Mouse (Mus musculus) heart, embryonic 13.5 days (tissue): ENCODE data around the gene Olfr968. TPM values are rescaled to one million over a fixed set of nuclear protein-coding genes. Genes with fewer than 3 reads are reported as not detected.

ENCODE experiments used
- ATAC-seq: fragments of 200-750 bp; cut with Nextera tagmentation; 2 replicates; pipeline ENCODE4 v1.8.0; 2017; ENCODE audit warnings: moderate TSS enrichment; ENCODE audit not compliant: insufficient number of reproducible peaks, low FRiP score, low TSS enrichment; ENCODE audit errors: extremely low read depth
- H3K27ac ChIP-seq: fragments of 300-500 bp; sonication (generic); replicated peaks from 2 replicates; pipeline ENCODE4 v1.5.1; 2015; ENCODE audit warnings: moderate library complexity, mild to moderate bottlenecking, inconsistent platforms
- H3K27me3 ChIP-seq: fragments of 300-500 bp; sonication (generic); replicated peaks from 2 replicates; pipeline ENCODE4 v1.6.1; 2015; ENCODE audit warnings: mild to moderate bottlenecking, inconsistent platforms
- H3K36me3 ChIP-seq: fragments of 300-500 bp; sonication (generic); 2 replicates; pipeline ENCODE4 v1.6.1; 2015; ENCODE audit warnings: mild to moderate bottlenecking, inconsistent platforms
- H3K4me1 ChIP-seq: fragments of 300-500 bp; sonication (generic); 2 replicates; pipeline ENCODE4 v1.6.1; 2015; ENCODE audit warnings: inconsistent platforms
- H3K4me2 ChIP-seq: fragments of 300-500 bp; sonication (generic); 2 replicates; pipeline ENCODE4 v1.6.1; 2015; ENCODE audit warnings: inconsistent platforms, mild to moderate bottlenecking, moderate library complexity
- H3K4me3 ChIP-seq: fragments of 300-500 bp; sonication (generic); 2 replicates; pipeline ENCODE4 v1.5.1; 2015; ENCODE audit warnings: moderate library complexity, mild to moderate bottlenecking, inconsistent platforms
- H3K9ac ChIP-seq: fragments of 300-500 bp; sonication (generic); 2 replicates; pipeline ENCODE4 v1.6.1; 2015; ENCODE audit warnings: inconsistent platforms, mild to moderate bottlenecking, moderate library complexity
- H3K9me3 ChIP-seq: fragments of 300-500 bp; sonication (generic); 2 replicates; pipeline ENCODE4 v1.6.1; 2016; ENCODE audit warnings: inconsistent platforms
- WGBS: fragments of 180-500 bp; shearing (Covaris S2); methylation state at CpG from one replicate; pipeline ENCODE4 v1.1.7; 2015; ENCODE audit warnings: mixed read lengths; 5-methylcytosine and 5-hydroxymethylcytosine counted together
- polyA plus RNA-seq: library from polyadenylated mRNA; unstranded; fragments of >200 nt; fragmentation: Nextera tagmentation; extraction: Ambion mirVana; gene quantifications from 2 replicates; pipeline ENCODE4 v1.2.1, GENCODE M21; 2015

The Olfr968 gene
- not detected in 2 replicates for polyA plus RNA-seq

DNA sequence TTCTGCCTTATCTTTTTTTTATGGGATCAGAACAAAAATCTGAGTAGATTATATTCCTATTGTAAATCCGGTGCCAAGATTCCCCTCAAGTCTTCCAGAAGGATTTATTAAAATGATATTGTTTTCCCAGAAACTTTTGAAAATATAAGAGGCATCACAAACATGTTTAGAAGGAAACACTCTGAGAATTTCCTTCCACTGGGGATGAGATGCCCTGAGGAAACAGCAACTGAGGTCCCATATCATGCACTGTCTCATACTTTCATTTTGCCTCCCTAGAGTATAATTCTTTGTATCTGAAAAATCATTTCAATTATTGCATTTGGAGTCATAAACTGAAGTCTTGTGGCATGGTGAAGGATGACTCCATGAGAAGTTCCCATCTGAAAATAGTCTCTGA lies at the start of gene Olfr968:
Olfr968 (minus strand) TSS at position 101 of the 400 bp plus-strand sequence.
- no peak for ATAC-seq
- WGBS = 66% methylated on average over 1 of the region's 1 CpGs
- no peaks in the 10 kb centered on the region for H3K27me3 ChIP-seq

DNA sequence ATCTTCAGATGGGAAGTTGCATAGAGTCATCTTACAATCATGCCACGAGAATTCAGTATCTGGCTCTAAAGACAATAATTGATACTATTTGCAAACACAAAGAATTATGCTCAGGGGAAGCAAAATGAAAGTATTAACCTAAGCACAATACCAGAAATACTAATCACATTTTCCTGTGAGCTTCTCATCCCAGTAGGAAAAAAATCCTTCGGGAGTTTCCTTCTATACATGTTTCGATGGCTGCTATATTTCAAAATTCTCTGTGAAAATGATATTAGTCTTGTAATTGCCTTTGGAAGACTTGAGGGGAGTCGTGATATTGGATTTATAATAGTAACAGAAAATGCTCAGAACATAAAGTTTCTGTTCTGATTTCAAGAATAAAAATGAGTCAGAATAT lies 25.5 kb upstream of the Olfr968 start, which contains the start of gene Olfr970:
Olfr970 (plus strand) TSS at position 301 of the 400 bp plus-strand sequence.
- Histone ChIP-seq H3K4me2 (no peak within 1 kb of the TSS), H3K27ac (no peak within 1 kb of the TSS), H3K36me3 (no peaks in the 10 kb centered on the region), H3K27me3 (no peaks in the 10 kb centered on the region), H3K9me3 (no peaks in the 10 kb centered on the region), H3K4me1 (no peaks in the 10 kb centered on the region), H3K4me3 (no peak within 1 kb of the TSS), H3K9ac (no peak within 1 kb of the TSS)
- ATAC-seq = no peak
- WGBS = 65% methylated on average over 4 of the region's 4 CpGs

More for the DNA sequence above, at the start of gene Olfr968:
- H3K4me2 ChIP-seq = no peak within 1 kb of the TSS
- no peaks in the 10 kb centered on the region for H3K4me1 ChIP-seq
- H3K9me3 ChIP-seq = no peaks in the 10 kb centered on the region
- no peak within 1 kb of the TSS for H3K9ac ChIP-seq
- no peaks in the 10 kb centered on the region for H3K36me3 ChIP-seq
- no peak within 1 kb of the TSS for H3K4me3 ChIP-seq
- no peak within 1 kb of the TSS for H3K27ac ChIP-seq

DNA sequence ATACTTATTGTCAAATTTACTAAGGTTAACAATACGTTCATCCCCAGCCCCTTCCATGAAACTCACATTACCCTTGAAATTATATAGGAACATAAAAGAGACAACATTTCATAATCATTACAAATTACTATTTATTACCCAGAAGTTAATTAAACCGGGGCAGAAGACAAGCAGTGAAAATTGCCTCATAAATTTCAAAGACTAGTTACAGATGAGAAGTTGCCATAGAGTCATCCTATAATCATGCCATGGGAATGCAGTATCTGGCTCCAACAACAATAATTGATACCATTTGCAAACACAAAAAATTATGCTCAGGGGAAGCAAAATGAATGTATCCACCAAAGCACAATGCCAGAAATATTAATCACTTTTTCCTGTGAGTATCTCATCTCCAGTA lies 7.5 kb upstream of the Olfr968 start, which contains the start of gene Olfr969:
Olfr969 (plus strand) TSS at position 388 of the 400 bp plus-strand sequence.
- H3K36me3 ChIP-seq = no peaks in the 10 kb centered on the region
- H3K4me2 ChIP-seq = no peak within 1 kb of the TSS
- H3K4me3 ChIP-seq = no peak within 1 kb of the TSS
- ATAC-seq = no peak
- H3K9ac ChIP-seq = no peak within 1 kb of the TSS
- H3K4me1 ChIP-seq = no peaks in the 10 kb centered on the region
- 60% methylated on average over 2 of the region's 2 CpGs for WGBS
- no peaks in the 10 kb centered on the region for H3K9me3 ChIP-seq
- no peaks in the 10 kb centered on the region for H3K27me3 ChIP-seq
- H3K27ac ChIP-seq = no peak within 1 kb of the TSS

DNA sequence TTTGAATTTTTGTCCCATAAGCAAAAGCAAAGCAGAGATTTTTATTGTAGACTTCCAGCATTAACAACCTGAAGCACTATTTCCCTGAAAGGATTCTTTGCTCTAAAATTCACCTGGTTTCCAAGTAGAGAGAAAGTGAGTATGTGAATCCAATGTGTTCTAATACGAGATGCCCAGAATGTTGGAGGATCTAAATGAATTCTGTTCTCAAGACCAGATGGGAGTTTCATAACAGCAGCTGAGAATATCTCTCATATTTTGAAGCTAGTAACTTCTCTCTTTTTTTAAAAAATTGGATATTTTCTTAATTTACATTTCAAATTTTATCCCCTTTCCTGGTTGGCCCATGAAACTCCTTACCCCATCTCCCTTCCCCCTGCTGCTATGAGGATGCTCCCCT lies 36.6 kb downstream of the Olfr968 start:
- H3K9ac ChIP-seq = no peak overlapping the region
- no peak overlapping the region for H3K4me3 ChIP-seq
- no peak overlapping the region for H3K4me2 ChIP-seq
- no peaks in the 10 kb centered on the region for H3K36me3 ChIP-seq
- WGBS = 69% methylated on average over 1 of the region's 1 CpGs
- H3K27ac ChIP-seq = no peak overlapping the region
- ATAC-seq = no peak
- H3K4me1 ChIP-seq = no peaks in the 10 kb centered on the region
- no peaks in the 10 kb centered on the region for H3K9me3 ChIP-seq
- no peaks in the 10 kb centered on the region for H3K27me3 ChIP-seq

DNA sequence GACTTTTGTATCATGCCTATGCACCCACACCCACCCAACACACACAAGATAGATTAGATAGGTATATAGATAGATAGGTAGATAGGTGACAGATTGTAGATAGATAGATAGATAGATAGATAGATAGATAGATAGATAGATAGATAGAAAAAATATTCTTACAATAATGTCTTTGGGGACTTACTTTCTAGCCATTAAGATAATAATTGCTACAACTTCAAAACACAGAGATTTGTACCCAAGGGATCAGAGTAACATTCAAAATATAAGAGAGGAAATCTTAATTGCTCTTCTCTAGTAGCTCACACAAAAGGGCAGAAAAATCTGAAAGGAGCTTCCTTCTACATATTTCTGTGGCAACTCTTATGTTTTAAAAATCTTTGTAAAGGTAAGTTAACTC lies 37.1 kb downstream of the Olfr968 start, which contains the start of gene Olfr967:
Olfr967 (plus strand) TSS at position 301 of the 400 bp plus-strand sequence.
- no peaks in the 10 kb centered on the region for H3K27me3 ChIP-seq
- ATAC-seq = no peak

DNA sequence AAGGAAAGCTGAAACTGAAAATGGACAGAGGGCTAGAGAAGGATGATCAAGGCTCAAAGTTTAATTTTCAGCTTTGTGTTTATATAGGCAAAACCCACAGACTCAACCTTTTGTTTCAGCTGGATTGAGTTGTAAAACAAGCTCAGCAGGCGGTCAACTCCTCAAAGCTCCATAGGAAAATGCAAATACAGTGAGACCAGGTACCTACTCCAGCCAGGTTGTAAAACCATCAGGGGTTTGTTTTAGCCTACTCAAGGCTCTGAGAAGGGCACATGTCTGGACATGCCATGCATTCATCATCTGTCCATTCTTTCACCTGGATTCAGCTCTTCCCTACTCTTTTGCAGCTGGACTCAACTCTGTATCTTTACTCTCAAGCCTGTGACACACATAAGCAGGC lies 42.3 kb downstream of the Olfr968 start:
- WGBS = 69% methylated on average over 1 of the region's 1 CpGs
- Histone ChIP-seq H3K36me3 (no peaks in the 10 kb centered on the region), H3K9ac (no peak overlapping the region), H3K4me1 (no peaks in the 10 kb centered on the region), H3K9me3 (no peaks in the 10 kb centered on the region), H3K4me3 (no peak overlapping the region), H3K27me3 (no peaks in the 10 kb centered on the region), H3K4me2 (no peak overlapping the region), H3K27ac (no peak overlapping the region)
- no peak for ATAC-seq

More for the DNA sequence above, 37.1 kb downstream of the Olfr968 start, which contains the start of gene Olfr967:
- Histone ChIP-seq H3K4me3 (no peak within 1 kb of the TSS), H3K27ac (no peak within 1 kb of the TSS), H3K4me2 (no peak within 1 kb of the TSS), H3K9ac (no peak within 1 kb of the TSS), H3K36me3 (no peaks in the 10 kb centered on the region), H3K9me3 (no peaks in the 10 kb centered on the region), H3K4me1 (no peaks in the 10 kb centered on the region)

DNA sequence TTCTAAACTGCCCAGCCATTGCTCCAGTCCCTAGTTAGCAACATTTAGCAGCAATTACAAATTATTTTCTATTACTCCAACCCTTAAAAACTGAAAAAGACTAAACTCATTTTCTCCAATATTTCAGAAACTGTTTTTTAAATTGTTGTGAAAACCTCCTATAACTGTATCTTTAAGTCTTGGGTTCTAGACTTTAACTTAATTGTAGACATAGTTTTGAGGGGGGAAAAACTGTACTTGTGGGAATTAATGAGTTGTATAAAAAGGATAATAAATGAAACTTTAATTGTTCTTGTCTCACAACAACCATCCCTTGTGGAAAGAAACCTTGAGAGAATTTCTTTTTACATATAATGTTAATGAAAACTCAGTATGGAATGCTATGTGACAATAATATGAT lies 52.4 kb downstream of the Olfr968 start, which contains the start of gene Olfr150:
Olfr150 (plus strand) TSS at position 301 of the 400 bp plus-strand sequence.
- no peak for ATAC-seq
- Histone ChIP-seq H3K4me1 (no peaks in the 10 kb centered on the region), H3K9me3 (no peaks in the 10 kb centered on the region), H3K27ac (no peak within 1 kb of the TSS), H3K4me2 (no peak within 1 kb of the TSS), H3K36me3 (no peaks in the 10 kb centered on the region), H3K9ac (no peak within 1 kb of the TSS), H3K27me3 (no peaks in the 10 kb centered on the region), H3K4me3 (no peak within 1 kb of the TSS)

Other genes with a start within 250 kb of the Olfr968 start
- not detected in 2 replicates for gene Olfr958, start 229.2 kb downstream of the Olfr968 start, polyA plus RNA-seq
- not detected in 2 replicates for gene Olfr959, start 207.7 kb downstream of the Olfr968 start, polyA plus RNA-seq
- 10.3 and 10.8 TPM in 2 replicates for gene AW551984, start 178.8 kb downstream of the Olfr968 start, polyA plus RNA-seq
- not detected in 2 replicates for gene Olfr148, start 172.6 kb downstream of the Olfr968 start, polyA plus RNA-seq
- gene Olfr960, start 161.9 kb downstream of the Olfr968 start, polyA plus RNA-seq = not detected in 2 replicates
- gene Olfr961, start 138.2 kb downstream of the Olfr968 start, polyA plus RNA-seq = not detected in 2 replicates
- not detected in 2 replicates for gene Olfr963, start 116.0 kb downstream of the Olfr968 start, polyA plus RNA-seq
- gene Olfr149, start 76.1 kb downstream of the Olfr968 start, polyA plus RNA-seq = not detected in 2 replicates
- not detected in 2 replicates for gene Olfr965, start 71.9 kb downstream of the Olfr968 start, polyA plus RNA-seq
- not detected in 2 replicates for gene Olfr150, start 52.3 kb downstream of the Olfr968 start, polyA plus RNA-seq
- not detected in 2 replicates for gene Olfr967, start 37.0 kb downstream of the Olfr968 start, polyA plus RNA-seq
- not detected in 2 replicates for gene Olfr969, start 7.7 kb upstream of the Olfr968 start, polyA plus RNA-seq
- not detected in 2 replicates for gene Olfr970, start 25.6 kb upstream of the Olfr968 start, polyA plus RNA-seq
- not detected in 2 replicates for gene Olfr971, start 53.6 kb upstream of the Olfr968 start, polyA plus RNA-seq
- gene Olfr972, start 83.2 kb upstream of the Olfr968 start, polyA plus RNA-seq = not detected in 2 replicates
- gene Olfr229, start 124.1 kb upstream of the Olfr968 start, polyA plus RNA-seq = not detected in 2 replicates
- gene Olfr974, start 154.2 kb upstream of the Olfr968 start, polyA plus RNA-seq = not detected in 2 replicates
- not detected in 2 replicates for gene Olfr975, start 168.8 kb upstream of the Olfr968 start, polyA plus RNA-seq
- gene Olfr976, start 177.9 kb upstream of the Olfr968 start, polyA plus RNA-seq = not detected in 2 replicates
- not detected in 2 replicates for gene Olfr978, start 208.9 kb upstream of the Olfr968 start, polyA plus RNA-seq
- gene Olfr979, start 220.2 kb upstream of the Olfr968 start, polyA plus RNA-seq = not detected in 2 replicates
- not detected in 2 replicates for gene Olfr980, start 226.3 kb upstream of the Olfr968 start, polyA plus RNA-seq
- not detected in 2 replicates for gene Olfr981, start 238.2 kb upstream of the Olfr968 start, polyA plus RNA-seq